Mouse (Mus musculus): ENCODE results near the gene Gm49416. TPM values are rescaled to one million over a fixed set of nuclear protein-coding genes. Genes with fewer than 3 reads are reported as not detected.

Gm49416 gene
- polyA plus RNA-seq (2012; rRNA removed), result not detected in 2 replicates

- WGBS, result under 1% methylated on average over 58 of the region's 58 CpGs
- Histone ChIP-seq H3K4me3 (ENCODE audit: insufficient read depth, low read depth, low read length) (peak within 1 kb of the TSS; percentile 75), H3K27ac (ENCODE audit: insufficient read depth, low read depth, low read length) (peak within 1 kb of the TSS; percentile 47), H3K4me1 (ENCODE audit: control insufficient read depth, insufficient read depth, low read length) (peaks cover 4% of the 10 kb centered on the region; the same call in 1 of the 2 replicates), H3K36me3 (ENCODE audit: control insufficient read depth, insufficient read depth, low read length) (peaks cover 3% of the 10 kb centered on the region; the same call in 1 of the 2 replicates), H3K27me3 (replicated peaks; ENCODE audit: control insufficient read depth, insufficient read depth, low read length) (no peaks in the 10 kb centered on the region)
- DNase-seq, result peak; percentile 97
- TF ChIP-seq CTCF (conservative IDR thresholded peaks at IDR 0.05; ENCODE audit: insufficient read depth, insufficient read length, low read depth, low read length), result no peak
- TF ChIP-seq POLR2A (IDR thresholded peaks at IDR 0.05; ENCODE audit: low read depth, low read length), result peak; percentile 83
Observed at GRCm38 (mm10) chr19:8888511-8889385, at the start of gene Gm49416, which contains the start of gene 1810009A15Rik. TSS of gene Gm49416 (plus strand) at chr19:8888926. TSS of gene 1810009A15Rik (plus strand) at chr19:8888853.

GRCm38 (mm10) chr19:8839103-8839907 lies 49.4 kb upstream of the Gm49416 start, which contains the start of gene Gng3:
TSS of gene Gng3 (minus strand) at chr19:8839194.
- peak within 1 kb of the TSS; percentile 71; the same call in 1 of the 2 replicates for H3K27ac ChIP-seq (ENCODE audit: insufficient read depth, low read depth, low read length)
- TF ChIP-seq POLR2A (IDR thresholded peaks at IDR 0.05; ENCODE audit: low read depth, low read length), result no peak
- TF ChIP-seq CTCF (conservative IDR thresholded peaks at IDR 0.05; ENCODE audit: insufficient read depth, insufficient read length, low read depth, low read length), result no peak
- H3K27me3 ChIP-seq (replicated peaks; ENCODE audit: control insufficient read depth, insufficient read depth, low read length), result no peaks in the 10 kb centered on the region
- DNase-seq, result no peak
- H3K4me3 ChIP-seq (ENCODE audit: insufficient read depth, low read depth, low read length), result peak within 1 kb of the TSS; percentile 75
- WGBS, result 80% methylated on average over 11 of the region's 11 CpGs
- H3K36me3 ChIP-seq (ENCODE audit: control insufficient read depth, insufficient read depth, low read length), result no peaks in the 10 kb centered on the region; the same call in 1 of the 2 replicates
- H3K4me1 ChIP-seq (ENCODE audit: control insufficient read depth, insufficient read depth, low read length), result peaks cover 20% of the 10 kb centered on the region

- Histone ChIP-seq H3K4me1 (ENCODE audit: control insufficient read depth, insufficient read depth, low read length) (peaks cover 20% of the 10 kb centered on the region), H3K36me3 (ENCODE audit: control insufficient read depth, insufficient read depth, low read length) (no peaks in the 10 kb centered on the region; the same call in 1 of the 2 replicates), H3K27ac (ENCODE audit: insufficient read depth, low read depth, low read length) (peak overlapping the region; percentile 71), H3K4me3 (ENCODE audit: insufficient read depth, low read depth, low read length) (peak overlapping the region; percentile 95), H3K27me3 (replicated peaks; ENCODE audit: control insufficient read depth, insufficient read depth, low read length) (no peaks in the 10 kb centered on the region)
- peak; percentile 90 for DNase-seq
- TF ChIP-seq POLR2A (IDR thresholded peaks at IDR 0.05; ENCODE audit: low read depth, low read length) (peak; percentile 23), CTCF (conservative IDR thresholded peaks at IDR 0.05; ENCODE audit: insufficient read depth, insufficient read length, low read depth, low read length) (no peak)
- WGBS, result 20% methylated on average over 29 of the region's 29 CpGs
Observed at GRCm38 (mm10) chr19:8839908-8840791, 48.6 kb upstream of the Gm49416 start.

GRCm38 (mm10) chr19:8841012-8841411 lies 47.7 kb upstream of the Gm49416 start:
- no peaks in the 10 kb centered on the region; the same call in 1 of the 2 replicates for H3K36me3 ChIP-seq (ENCODE audit: control insufficient read depth, insufficient read depth, low read length)
- H3K27ac ChIP-seq (ENCODE audit: insufficient read depth, low read depth, low read length), result 0 out of 2 replicates have a peak overlapping the region, but pooled peaks have one; percentile 71
- H3K4me3 ChIP-seq (ENCODE audit: insufficient read depth, low read depth, low read length), result peak overlapping the region; percentile 95
- no peak for TF ChIP-seq POLR2A (IDR thresholded peaks at IDR 0.05; ENCODE audit: low read depth, low read length)
- TF ChIP-seq CTCF (conservative IDR thresholded peaks at IDR 0.05; ENCODE audit: insufficient read depth, insufficient read length, low read depth, low read length), result no peak
- peaks cover 20% of the 10 kb centered on the region for H3K4me1 ChIP-seq (ENCODE audit: control insufficient read depth, insufficient read depth, low read length)
- no peaks in the 10 kb centered on the region for H3K27me3 ChIP-seq (replicated peaks; ENCODE audit: control insufficient read depth, insufficient read depth, low read length)
- WGBS, result 81% methylated on average over 7 of the region's 7 CpGs
- no peak for DNase-seq

GRCm38 (mm10) chr19:8842961-8843360 lies 45.8 kb upstream of the Gm49416 start:
- TF ChIP-seq POLR2A (IDR thresholded peaks at IDR 0.05; ENCODE audit: low read depth, low read length), result no peak
- Histone ChIP-seq H3K4me1 (ENCODE audit: control insufficient read depth, insufficient read depth, low read length) (peaks cover 20% of the 10 kb centered on the region), H3K27me3 (replicated peaks; ENCODE audit: control insufficient read depth, insufficient read depth, low read length) (no peaks in the 10 kb centered on the region), H3K27ac (ENCODE audit: insufficient read depth, low read depth, low read length) (no peak overlapping the region), H3K4me3 (ENCODE audit: insufficient read depth, low read depth, low read length) (no peak overlapping the region), H3K36me3 (ENCODE audit: control insufficient read depth, insufficient read depth, low read length) (peaks cover 1% of the 10 kb centered on the region; the same call in 1 of the 2 replicates)
- WGBS, result 91% methylated on average over 6 of the region's 6 CpGs
- DNase-seq, result no peak

Measured in kidney, adult 2 months (tissue).